Mouse (Mus musculus) ovary, postnatal 10 days (tissue): ENCODE data around the gene 1110065P20Rik.
A peak's percentile ranks its signal among the peaks of the same experiment; 100 is the strongest.

Source experiments
- DNase-seq: peaks from one replicate; pipeline ENCODE4 v3.0.0; 2022; ENCODE audit warnings: low spot score

Gene 1110065P20Rik

GRCm38 (mm10) chr4:124840998-124841397 lies 10.0 kb downstream of the 1110065P20Rik start:
- no peak for DNase-seq

- no peak for DNase-seq
Measured at GRCm38 (mm10) chr4:124838035-124838700, 12.8 kb downstream of the 1110065P20Rik start.

GRCm38 (mm10) chr4:124832796-124833195 lies 18.2 kb downstream of the 1110065P20Rik start:
- no peak for DNase-seq

GRCm38 (mm10) chr4:124829671-124830070 lies 21.3 kb downstream of the 1110065P20Rik start:
- DNase-seq, result no peak

- DNase-seq, result no peak
Measured at GRCm38 (mm10) chr4:124825371-124825965, 25.5 kb downstream of the 1110065P20Rik start.

- DNase-seq, result no peak
Measured at GRCm38 (mm10) chr4:124824967-124825366, 26.0 kb downstream of the 1110065P20Rik start.

- no peak for DNase-seq
Measured at GRCm38 (mm10) chr4:124818832-124819231, 32.2 kb downstream of the 1110065P20Rik start.

- DNase-seq, result no peak
Measured at GRCm38 (mm10) chr4:124817803-124818202, 33.2 kb downstream of the 1110065P20Rik start.

- DNase-seq, result no peak
Measured at GRCm38 (mm10) chr4:124815901-124816300, 35.1 kb downstream of the 1110065P20Rik start.

GRCm38 (mm10) chr4:124811347-124811975 lies 39.5 kb downstream of the 1110065P20Rik start:
- DNase-seq, result no peak

GRCm38 (mm10) chr4:124810056-124810455 lies 40.9 kb downstream of the 1110065P20Rik start:
- no peak for DNase-seq

- no peak for DNase-seq
Measured at GRCm38 (mm10) chr4:124809136-124809883, 41.7 kb downstream of the 1110065P20Rik start.

GRCm38 (mm10) chr4:124808511-124808910 lies 42.5 kb downstream of the 1110065P20Rik start:
- DNase-seq, result no peak

- DNase-seq, result no peak
Measured at GRCm38 (mm10) chr4:124803406-124803805, 47.6 kb downstream of the 1110065P20Rik start.

GRCm38 (mm10) chr4:124802309-124803260 lies 48.4 kb downstream of the 1110065P20Rik start:
- peak; percentile 91 for DNase-seq

GRCm38 (mm10) chr4:124801552-124802308 lies 49.3 kb downstream of the 1110065P20Rik start, which contains the start of gene Mtf1:
Gene Mtf1 (plus strand): TSS chr4:124802104.
- DNase-seq, result peak; percentile 57
